Mouse (Mus musculus) CH12.LX (cell line): Measurements from ENCODE around the gene Spdya. TPM values are rescaled to one million over a fixed set of nuclear protein-coding genes. Genes with fewer than 3 reads are reported as not detected.
A peak's percentile ranks its signal among the peaks of the same experiment; 100 is the strongest.

Experiments used
- DNase-seq: peaks from one replicate; pipeline ENCODE4 v3.0.0-alpha.2; 2013; ENCODE audit errors: extremely low read depth
- H3K27ac ChIP-seq: 2 replicates; pipeline ENCODE4 v1.5.1; 2012; ENCODE audit warnings: low read depth, mild to moderate bottlenecking, control low read depth, moderate library complexity; ENCODE audit not compliant: insufficient read depth
- H3K27me3 ChIP-seq: replicated peaks from 2 replicates; pipeline ENCODE3; 2012; ENCODE audit warnings: inconsistent platforms
- H3K36me3 ChIP-seq, 2 experiments: replicated peaks in 1 of 2; 2 replicates each; pipeline versions ENCODE3 to v1.6.1; 2012; ENCODE audit warnings: inconsistent platforms in 1 of 2, low read length in 1 of 2, mild to moderate bottlenecking in 1 of 2, mixed read lengths in 1 of 2, moderate library complexity in 1 of 2; ENCODE audit not compliant: control insufficient read depth in 1 of 2, insufficient read depth in 1 of 2
- H3K4me1 ChIP-seq, 2 experiments: 2 replicates each; pipeline ENCODE4 v1.6.1; 2012; ENCODE audit warnings: inconsistent platforms in 1 of 2, moderate library complexity in 1 of 2; ENCODE audit not compliant: insufficient read depth in 2 of 2, control insufficient read depth in 1 of 2
- H3K4me2 ChIP-seq: 2 replicates; pipeline ENCODE4 v1.6.1; 2012; ENCODE audit warnings: low read depth, mild to moderate bottlenecking, control low read depth; ENCODE audit not compliant: poor library complexity, insufficient read depth, severe bottlenecking
- H3K4me3 ChIP-seq, 3 experiments: fragments of 150-350 bp in 1 of 3; sonication (generic) in 1 of 3; replicated peaks in 1 of 3; 2 replicates each; pipeline versions ENCODE3 to v1.5.1; 2011 to 2012; ENCODE audit warnings: low read depth in 2 of 3, low read length in 2 of 3, mild to moderate bottlenecking in 2 of 3, moderate library complexity in 2 of 3, control low read depth in 1 of 3, improper control_type of control experiment in 1 of 3, inconsistent platforms in 1 of 3, mixed read lengths in 1 of 3; ENCODE audit not compliant: poor library complexity in 1 of 3
- H3K79me2 ChIP-seq: replicated peaks from 2 replicates; pipeline ENCODE4 v1.6.1; 2012; ENCODE audit warnings: mild to moderate bottlenecking, moderate library complexity; ENCODE audit not compliant: control insufficient read depth, poor library complexity, insufficient read depth, severe bottlenecking; ENCODE audit errors: extremely low read depth
- H3K9ac ChIP-seq: 2 replicates; pipeline ENCODE4 v1.6.1; 2012; ENCODE audit warnings: low read depth, mild to moderate bottlenecking, control low read depth, moderate library complexity; ENCODE audit not compliant: insufficient read depth
- H3K9me3 ChIP-seq: replicated peaks from 2 replicates; pipeline ENCODE3; 2012; ENCODE audit warnings: low read length, inconsistent platforms, mixed read lengths
- CHD2 ChIP-seq: IDR thresholded peaks from 2 replicates; pipeline ENCODE4 v1.6.1; 2011; ENCODE audit warnings: low read length, improper control_type of control experiment
- CTCF ChIP-seq, 2 experiments: IDR thresholded peaks in 1 of 2; conservative IDR thresholded peaks in 1 of 2; 2 replicates each; pipeline ENCODE4 v1.5.1; 2011 to 2012; ENCODE audit warnings: low read depth in 2 of 2, low read length in 2 of 2, improper control_type of control experiment in 1 of 2, inconsistent platforms in 1 of 2, mild to moderate bottlenecking in 1 of 2, moderate library complexity in 1 of 2
- E2F4 ChIP-seq: IDR thresholded peaks from 2 replicates; pipeline ENCODE4 v1.6.1; 2011; ENCODE audit warnings: low read depth, low read length, improper control_type of control experiment; ENCODE audit not compliant: insufficient replicate concordance
- ELF1 ChIP-seq: IDR thresholded peaks from 2 replicates; pipeline ENCODE4 v1.6.1; 2014; ENCODE audit warnings: low read depth, mild to moderate bottlenecking, inconsistent platforms, low read length, improper control_type of control experiment
- ETS1 ChIP-seq: conservative IDR thresholded peaks from 2 replicates; pipeline ENCODE4 v1.6.1; 2012; ENCODE audit warnings: low read depth, mild to moderate bottlenecking, inconsistent platforms, low read length, improper control_type of control experiment, moderate library complexity
- GABPA ChIP-seq: IDR thresholded peaks from 2 replicates; pipeline ENCODE4 v1.6.1; 2012; ENCODE audit warnings: low read depth, low read length, improper control_type of control experiment, inconsistent platforms; ENCODE audit not compliant: insufficient replicate concordance
- HCFC1 ChIP-seq: IDR thresholded peaks from 2 replicates; pipeline ENCODE4 v1.6.1; 2012; ENCODE audit warnings: low read depth, mild to moderate bottlenecking, inconsistent platforms, low read length, improper control_type of control experiment
- IRF4 ChIP-seq: IDR thresholded peaks from 2 replicates; pipeline ENCODE4 v1.6.1; 2014; ENCODE audit warnings: low read depth, mild to moderate bottlenecking, inconsistent platforms, low read length, improper control_type of control experiment
- JUN ChIP-seq: IDR thresholded peaks from 2 replicates; pipeline ENCODE4 v1.6.1; 2011; ENCODE audit warnings: low read depth, mild to moderate bottlenecking, low read length, improper control_type of control experiment, moderate library complexity; ENCODE audit not compliant: insufficient read depth
- JUND ChIP-seq: conservative IDR thresholded peaks from 2 replicates; pipeline ENCODE4 v1.6.1; 2011; ENCODE audit warnings: low read depth, low read length, improper control_type of control experiment
- MAFK ChIP-seq: IDR thresholded peaks from 2 replicates; pipeline ENCODE4 v1.6.1; 2011; ENCODE audit warnings: low read length, improper control_type of control experiment; ENCODE audit not compliant: insufficient replicate concordance
- MAX ChIP-seq: IDR thresholded peaks from 2 replicates; pipeline ENCODE4 v1.6.1; 2011; ENCODE audit warnings: low read length, improper control_type of control experiment
- MAZ ChIP-seq: IDR thresholded peaks from 2 replicates; pipeline ENCODE4 v1.6.1; 2012; ENCODE audit warnings: low read depth, mild to moderate bottlenecking, inconsistent platforms, low read length, improper control_type of control experiment, moderate library complexity
- MEF2A ChIP-seq: IDR thresholded peaks from 2 replicates; pipeline ENCODE4 v1.6.1; 2014; ENCODE audit warnings: low read depth, mild to moderate bottlenecking, inconsistent platforms, low read length, improper control_type of control experiment, borderline replicate concordance
- MXI1 ChIP-seq: IDR thresholded peaks from 2 replicates; pipeline ENCODE4 v1.6.1; 2011; ENCODE audit warnings: mild to moderate bottlenecking, low read depth, low read length, improper control_type of control experiment
- MYC ChIP-seq: IDR thresholded peaks from 2 replicates; pipeline ENCODE4 v1.6.1; 2011; ENCODE audit warnings: low read depth, mild to moderate bottlenecking, improper control_type of control experiment, low read length
- NELFE ChIP-seq: IDR thresholded peaks from 2 replicates; pipeline ENCODE4 v1.6.1; 2011; ENCODE audit warnings: low read depth, low read length, improper control_type of control experiment
- PAX5 ChIP-seq: IDR thresholded peaks from 2 replicates; pipeline ENCODE4 v1.6.1; 2012; ENCODE audit warnings: low read length, inconsistent platforms, mixed read lengths
- POLR2A ChIP-seq: IDR thresholded peaks from 2 replicates; pipeline ENCODE4 v1.6.1; 2011; ENCODE audit warnings: low read depth, mild to moderate bottlenecking, improper control_type of control experiment, low read length
- POLR2AphosphoS2 ChIP-seq: IDR thresholded peaks from 2 replicates; pipeline ENCODE4 v1.6.1; 2011; ENCODE audit warnings: low read depth, low read length, improper control_type of control experiment
- RAD21 ChIP-seq: IDR thresholded peaks from 2 replicates; pipeline ENCODE4 v1.6.1; 2011; ENCODE audit warnings: low read depth, mild to moderate bottlenecking, low read length, improper control_type of control experiment, moderate library complexity
- RCOR1 ChIP-seq: conservative IDR thresholded peaks from 2 replicates; pipeline ENCODE4 v1.6.1; 2012; ENCODE audit warnings: low read depth, mild to moderate bottlenecking, inconsistent platforms, low read length, improper control_type of control experiment
- SIN3A ChIP-seq: IDR thresholded peaks from 2 replicates; pipeline ENCODE4 v1.6.1; 2012; ENCODE audit warnings: low read length, improper control_type of control experiment, inconsistent platforms
- SMC3 ChIP-seq: IDR thresholded peaks from 2 replicates; pipeline ENCODE4 v1.6.1; 2011; ENCODE audit warnings: low read depth, low read length, improper control_type of control experiment
- TBP ChIP-seq: conservative IDR thresholded peaks from 2 replicates; pipeline ENCODE4 v1.6.1; 2011; ENCODE audit warnings: low read depth, low read length, improper control_type of control experiment
- UBTF ChIP-seq: IDR thresholded peaks from 2 replicates; pipeline ENCODE4 v1.6.1; 2012; ENCODE audit warnings: low read depth, mild to moderate bottlenecking, inconsistent platforms, low read length, improper control_type of control experiment, moderate library complexity
- USF1 ChIP-seq: IDR thresholded peaks from 2 replicates; pipeline ENCODE4 v1.6.1; 2014; ENCODE audit warnings: low read depth, mild to moderate bottlenecking, inconsistent platforms, low read length, improper control_type of control experiment
- USF2 ChIP-seq: conservative IDR thresholded peaks from 2 replicates; pipeline ENCODE4 v1.6.1; 2011; ENCODE audit warnings: low read depth, low read length, improper control_type of control experiment
- ZC3H11A ChIP-seq: IDR thresholded peaks from 2 replicates; pipeline ENCODE4 v1.6.1; 2012; ENCODE audit warnings: low read depth, mild to moderate bottlenecking, inconsistent platforms, low read length, improper control_type of control experiment
- ZKSCAN1 ChIP-seq: IDR thresholded peaks from 2 replicates; pipeline ENCODE4 v1.6.1; 2012; ENCODE audit warnings: low read depth, inconsistent platforms, low read length, improper control_type of control experiment, borderline replicate concordance
- ZMIZ1 ChIP-seq: IDR thresholded peaks from 2 replicates; pipeline ENCODE4 v1.6.1; 2012; ENCODE audit warnings: low read depth, mild to moderate bottlenecking, inconsistent platforms, low read length, improper control_type of control experiment
- ZNF384 ChIP-seq: IDR thresholded peaks from 2 replicates; pipeline ENCODE4 v1.6.1; 2012; ENCODE audit warnings: low read depth, low read length, improper control_type of control experiment, inconsistent platforms
- dilution Hi-C: fragments of 300-500 bp; cut with MboI; formaldehyde crosslinking; loops from 2 replicates; pipeline ENCODE4 v1.14.3; 2020; ENCODE audit warnings: low sequenced_read_pairs; ENCODE audit not compliant: extremely low pct_unique_long_range_greater_than_20kb, extremely low pct_ligation_motif_present
- in situ Hi-C: fragments of 300-500 bp; cut with MboI; formaldehyde crosslinking; loops from 3 replicates; pipeline ENCODE4 v1.14.3; 2019; ENCODE audit warnings: low sequenced_read_pairs, low pct_ligation_motif_present, low pct_unique_long_range_greater_than_20kb, mixed read lengths
- polyA plus RNA-seq: library from polyadenylated mRNA; unstranded; fragments of >175 nt; gene quantifications from 2 replicates; pipeline ENCODE4 v1.2.1, GENCODE M21; 2012; ENCODE audit warnings: low read depth; ENCODE audit not compliant: insufficient read length
- total RNA-seq, 2 experiments: library from RNA; depleted of rRNA; stranded (reverse); fragments of 300-350 nt in 1 of 2; fragments of >200 nt in 1 of 2; gene quantifications; 2 replicates each; pipeline ENCODE4 v1.2.3; 2012 to 2014

Spdya gene
- total and polyA plus RNA-seq, 3 experiments, result 0.04 to 0.80 TPM; not detected in 1

DNA sequence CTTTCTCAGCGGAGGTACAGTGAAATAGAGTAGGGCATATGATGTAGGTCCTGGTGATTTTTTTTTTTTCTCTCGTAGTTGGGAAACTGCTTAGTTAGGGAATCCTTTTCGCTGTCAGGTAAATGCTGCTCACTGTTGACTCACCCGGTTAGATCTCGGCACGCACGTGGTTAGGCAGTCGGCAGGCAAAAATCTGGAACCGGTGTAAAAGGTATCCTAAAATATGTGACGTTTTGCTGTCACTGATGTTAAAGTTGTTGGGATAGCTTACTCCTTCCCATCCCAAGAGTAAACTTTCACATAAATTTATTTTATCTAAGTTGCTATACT lies 65.1 kb downstream of the Spdya start:
- no peak overlapping the region for H3K27ac ChIP-seq
- DNase-seq, result peak; percentile 48
- in situ Hi-C loops, result no loop called here

GRCm38 (mm10) chr17:71617974-71618373 lies 66.1 kb downstream of the Spdya start:
- peaks cover 7 to 40% of the 10 kb centered on the region in 2 experiments for H3K4me1 ChIP-seq
- peaks cover 8 to 23% of the 10 kb centered on the region in 2 experiments for H3K36me3 ChIP-seq
- H3K79me2 ChIP-seq, result peaks cover 66% of the 10 kb centered on the region
- in situ Hi-C loops, result no loop called here
- peak overlapping the region; percentile 39 for H3K27ac ChIP-seq
- dilution Hi-C loops, result no loop called here
- peak overlapping the region; percentile 64 for H3K9ac ChIP-seq
- no peaks in the 10 kb centered on the region for H3K27me3 ChIP-seq
- H3K9me3 ChIP-seq, result no peaks in the 10 kb centered on the region
- H3K4me2 ChIP-seq, result peak overlapping the region; percentile 67
- peak overlapping the region; percentile 87 to 100 (median 88) for H3K4me3 ChIP-seq
- peak; percentile 46 for DNase-seq
- TF ChIP-seq NELFE, result no peak
- TF ChIP-seq IRF4, result 0 out of 2 replicates have a peak, but pooled peaks have one; percentile 33
- TF ChIP-seq RAD21, result no peak
- no peak for TF ChIP-seq USF1
- TF ChIP-seq JUND, result no peak
- TF ChIP-seq POLR2A, result no peak
- no peak for TF ChIP-seq MYC
- TF ChIP-seq SIN3A, result peak; percentile 32; the same call in 1 of the 2 replicates
- no peak for TF ChIP-seq MAFK
- no peak for TF ChIP-seq RCOR1
- no peak for TF ChIP-seq ZNF384
- TF ChIP-seq CTCF (conservative IDR thresholded peaks at IDR 0.05 in 1 of 2, IDR thresholded peaks at IDR 0.05 in 1 of 2; ENCODE audit: low read depth in 2 of 2, low read length in 2 of 2), result no peak
- TF ChIP-seq ZC3H11A, result no peak
- TF ChIP-seq MEF2A, result no peak
- TF ChIP-seq MAZ, result no peak
- no peak for TF ChIP-seq UBTF
- TF ChIP-seq GABPA, result no peak
- TF ChIP-seq ZMIZ1, result no peak
- TF ChIP-seq SMC3, result no peak
- TF ChIP-seq JUN, result no peak
- TF ChIP-seq ZKSCAN1, result no peak
- no peak for TF ChIP-seq ELF1
- TF ChIP-seq E2F4, result no peak
- TF ChIP-seq ETS1, result peak; percentile 26; the same call in 1 of the 2 replicates
- TF ChIP-seq HCFC1, result no peak
- no peak for TF ChIP-seq TBP

More for the DNA sequence above, 65.1 kb downstream of the Spdya start:
- Histone ChIP-seq H3K79me2 (peaks cover 58% of the 10 kb centered on the region), H3K4me3 (peak overlapping the region; percentile 87 to 100 (median 88)), H3K9me3 (no peaks in the 10 kb centered on the region), H3K27me3 (no peaks in the 10 kb centered on the region), H3K4me1 (peaks cover 7 to 34% of the 10 kb centered on the region in 2 experiments), H3K36me3 (peaks cover 8 to 26% of the 10 kb centered on the region in 2 experiments), H3K9ac (peak overlapping the region; percentile 64), H3K4me2 (peak overlapping the region; percentile 67; the same call in 1 of the 2 replicates)
- dilution Hi-C loops, result no loop called here
- TF ChIP-seq CTCF (conservative IDR thresholded peaks at IDR 0.05 in 1 of 2, IDR thresholded peaks at IDR 0.05 in 1 of 2; ENCODE audit: low read depth in 2 of 2, low read length in 2 of 2) (no peak), CHD2 (no peak), MAFK (no peak), RAD21 (no peak), PAX5 (no peak), USF2 (no peak), ZKSCAN1 (no peak), TBP (no peak; the same call in 1 of the 2 replicates), HCFC1 (no peak), MXI1 (peak; percentile 99), SIN3A (peak; percentile 92), RCOR1 (no peak), POLR2AphosphoS2 (no peak), USF1 (no peak), MYC (peak; percentile 98), NELFE (no peak), ETS1 (no peak), MAX (peak; percentile 92)
